Mouse (Mus musculus) hindbrain, embryonic 15.5 days (tissue): Measurements from ENCODE around the gene Epha1. TPM values are rescaled to one million over a fixed set of nuclear protein-coding genes. Genes with fewer than 3 reads are reported as not detected.

Experiments
- polyA plus RNA-seq: library from polyadenylated mRNA; unstranded; fragments of >200 nt; fragmentation: Nextera tagmentation; extraction: Ambion mirVana; gene quantifications from 2 replicates; pipeline ENCODE4 v1.2.1, GENCODE M21; 2015

The Epha1 gene
- polyA plus RNA-seq, 1 experiment from 2014 or later, result 0.29 TPM

Other genes with a start within 250 kb of the Epha1 start
- gene Tas2r139, start 232.3 kb downstream of the Epha1 start, polyA plus RNA-seq, result not detected in 2 replicates
- not detected in 2 replicates for gene Tas2r144, start 157.9 kb downstream of the Epha1 start, polyA plus RNA-seq
- 11.0 and 12.0 TPM in 2 replicates for gene Gstk1, start 127.3 kb downstream of the Epha1 start, polyA plus RNA-seq
- 0.18 and 0.26 TPM in 2 replicates for gene Tmem139, start 111.3 kb downstream of the Epha1 start, polyA plus RNA-seq
- 32.0 and 35.9 TPM in 2 replicates for gene Casp2, start 108.3 kb downstream of the Epha1 start, polyA plus RNA-seq
- gene Clcn1, start 86.6 kb downstream of the Epha1 start, polyA plus RNA-seq, result 0.94 and 1.5 TPM in 2 replicates
- gene Fam131b, start 48.6 kb downstream of the Epha1 start, polyA plus RNA-seq, result 6.5 and 7.5 TPM in 2 replicates
- gene Zyx, start 23.6 kb downstream of the Epha1 start, polyA plus RNA-seq, result 50.2 and 63.0 TPM in 2 replicates
- gene Tas2r143, start 27.0 kb upstream of the Epha1 start, polyA plus RNA-seq, result not detected in 2 replicates
- gene Tas2r135, start 32.2 kb upstream of the Epha1 start, polyA plus RNA-seq, result not detected in 2 replicates
- not detected in 2 replicates for gene Tas2r126, start 61.3 kb upstream of the Epha1 start, polyA plus RNA-seq
- 0.12 TPM in 1 of 2 replicates, not detected in the other for gene Olfr458, start 91.9 kb upstream of the Epha1 start, polyA plus RNA-seq
- gene Olfr457, start 103.1 kb upstream of the Epha1 start, polyA plus RNA-seq, result not detected in 2 replicates
- gene Olfr456, start 113.9 kb upstream of the Epha1 start, polyA plus RNA-seq, result not detected in 2 replicates
- gene Olfr455, start 174.3 kb upstream of the Epha1 start, polyA plus RNA-seq, result not detected in 2 replicates
- not detected in 2 replicates for gene Tcaf3, start 224.4 kb upstream of the Epha1 start, polyA plus RNA-seq